7 mouse cellular contexts compared by ENCODE assay signal in the genomic region with DNA sequence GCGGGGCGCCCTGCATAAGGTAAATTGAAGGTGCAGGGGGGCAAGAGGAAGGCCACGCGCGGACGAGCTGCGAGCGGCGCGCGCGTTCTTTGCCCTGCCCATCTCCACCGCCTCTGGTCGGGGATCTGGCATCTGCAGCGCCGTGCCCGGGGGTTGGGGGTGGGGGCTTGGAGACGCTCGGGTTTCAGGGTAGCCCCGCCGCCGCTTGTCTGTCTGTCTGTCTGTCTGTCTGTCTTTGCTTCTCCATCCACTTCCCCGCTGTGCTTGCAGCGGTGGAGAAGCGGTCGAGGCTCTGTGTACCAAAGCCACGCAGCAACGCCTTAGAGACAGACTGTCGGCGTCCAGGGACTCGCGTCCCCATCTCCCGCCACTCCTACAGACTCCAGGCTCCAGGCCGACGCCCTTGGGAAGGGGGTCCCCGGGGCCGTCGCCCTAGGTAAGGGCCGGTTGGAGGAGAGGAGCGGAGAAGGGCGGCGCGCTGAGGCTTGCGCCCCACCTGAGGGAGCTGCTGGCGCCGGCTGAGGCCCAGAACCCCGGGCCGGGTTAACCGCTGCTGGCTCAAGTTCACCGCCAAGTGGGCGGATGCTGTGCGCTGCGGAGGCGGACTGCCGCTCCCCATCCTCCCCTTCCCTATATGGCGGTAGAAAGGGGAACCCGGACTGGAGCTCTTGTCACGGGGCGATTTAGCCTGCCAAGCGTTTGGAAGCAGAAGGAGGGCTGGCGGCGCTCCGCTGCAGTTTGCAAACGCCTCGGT. TPM values are rescaled to one million over a fixed set of nuclear protein-coding genes. Genes with fewer than 3 reads are reported as not detected.
DNase-seq lines count a peak whose midpoint lies in the region; ATAC-seq and TF ChIP-seq lines count a peak whose summit lies in the region.

No protein-coding gene starts in this region.

- peak; percentile 87 for ATAC-seq in embryonic facial prominence, embryonic 12.5 days (ENCODE audit: insufficient number of reproducible peaks, insufficient read depth, low FRiP score, low TSS enrichment)
- ATAC-seq in limb, embryonic 11.5 days (ENCODE audit: insufficient number of reproducible peaks, low FRiP score, low TSS enrichment, low read depth) = peak; percentile 85
- ATAC-seq in midbrain, embryonic 13.5 days = peak; percentile 84

- peak overlapping the region; percentile 76 for H3K4me3 ChIP-seq in embryonic facial prominence, embryonic 12.5 days
- peak overlapping the region; percentile 74 for H3K4me3 ChIP-seq in limb, embryonic 11.5 days (ENCODE audit: low read depth, low read length)
- H3K4me3 ChIP-seq in midbrain, embryonic 13.5 days (replicated peaks) = peak overlapping the region; percentile 83
- H3K4me3 ChIP-seq in small intestine, adult 2 months (ENCODE audit: low read depth, low read length) = peak overlapping the region; percentile 80

- TF ChIP-seq POLR2A in small intestine, adult 2 months (IDR thresholded peaks at IDR 0.05; ENCODE audit: low read depth, low read length) = 0 out of 2 replicates have a peak, but pooled peaks have one; percentile 55

- under 1% methylated on average over 65 of the region's 65 CpGs for WGBS in embryonic facial prominence, embryonic 12.5 days
- under 1% methylated on average over 65 of the region's 65 CpGs for WGBS in limb, embryonic 11.5 days
- under 1% methylated on average over 65 of the region's 65 CpGs for WGBS in midbrain, embryonic 13.5 days
- WGBS in small intestine, adult 2 months = under 1% methylated on average over 65 of the region's 65 CpGs

- TF ChIP-seq CTCF in small intestine, adult 2 months (IDR thresholded peaks at IDR 0.05; ENCODE audit: extremely low read depth, insufficient read length, insufficient replicate concordance, low read depth, low read length) = 0 out of 2 replicates have a peak, but pooled peaks have one; percentile 13

- peak overlapping the region; percentile 77 for H3K9ac ChIP-seq in embryonic facial prominence, embryonic 12.5 days
- H3K9ac ChIP-seq in limb, embryonic 11.5 days (ENCODE audit: low read length) = peak overlapping the region; percentile 78
- H3K9ac ChIP-seq in midbrain, embryonic 13.5 days (replicated peaks) = peak overlapping the region; percentile 89

- DNase-seq in adrenal gland, postnatal 25 days = peak; percentile 77
- peak; percentile 91 to 95 for DNase-seq in heart, adult 18-20 months
- DNase-seq in kidney, adult 18-20 months = peak; percentile 87
- DNase-seq in limb, embryonic 11.5 days (ENCODE audit: low spot score) = peak; percentile 85

- H3K36me3 ChIP-seq in embryonic facial prominence, embryonic 12.5 days = no peaks in the 10 kb centered on the region
- H3K36me3 ChIP-seq in limb, embryonic 11.5 days (ENCODE audit: control insufficient read depth, insufficient read depth, low read length) = no peaks in the 10 kb centered on the region
- no peaks in the 10 kb centered on the region for H3K36me3 ChIP-seq in midbrain, embryonic 13.5 days
- no peaks in the 10 kb centered on the region for H3K36me3 ChIP-seq in small intestine, adult 2 months (ENCODE audit: control insufficient read depth, insufficient read depth, low read length)

- no peaks in the 10 kb centered on the region for H3K27me3 ChIP-seq in embryonic facial prominence, embryonic 12.5 days
- H3K27me3 ChIP-seq in limb, embryonic 11.5 days (ENCODE audit: control insufficient read depth, insufficient read depth, low read length) = no peaks in the 10 kb centered on the region
- H3K27me3 ChIP-seq in midbrain, embryonic 13.5 days = no peaks in the 10 kb centered on the region
- no peaks in the 10 kb centered on the region for H3K27me3 ChIP-seq in small intestine, adult 2 months (ENCODE audit: control insufficient read depth, insufficient read depth, low read length)

- H3K4me1 ChIP-seq in embryonic facial prominence, embryonic 12.5 days = peaks cover 9% of the 10 kb centered on the region; the same call in 1 of the 2 replicates
- H3K4me1 ChIP-seq in limb, embryonic 11.5 days (ENCODE audit: control insufficient read depth, insufficient read depth, low read length) = 0 out of 2 replicates have a peak, but pooled peaks cover 3% of the 10 kb centered on the region
- H3K4me1 ChIP-seq in midbrain, embryonic 13.5 days (replicated peaks) = peaks cover 16% of the 10 kb centered on the region
- H3K4me1 ChIP-seq in small intestine, adult 2 months (ENCODE audit: control insufficient read depth, insufficient read depth, insufficient read length, low read length) = peaks cover 4% of the 10 kb centered on the region; the same call in 1 of the 2 replicates

- peak overlapping the region; percentile 57 for H3K4me2 ChIP-seq in embryonic facial prominence, embryonic 12.5 days (replicated peaks)
- peak overlapping the region; percentile 66 for H3K4me2 ChIP-seq in limb, embryonic 11.5 days (ENCODE audit: low read depth, severe bottlenecking)
- H3K4me2 ChIP-seq in midbrain, embryonic 13.5 days (replicated peaks) = peak overlapping the region; percentile 67

- H3K27ac ChIP-seq in embryonic facial prominence, embryonic 12.5 days = peak overlapping the region; percentile 96
- H3K27ac ChIP-seq in limb, embryonic 11.5 days (replicated peaks; ENCODE audit: low read depth, low read length) = peak overlapping the region; percentile 90
- H3K27ac ChIP-seq in midbrain, embryonic 13.5 days = peak overlapping the region; percentile 96
- peak overlapping the region; percentile 84 for H3K27ac ChIP-seq in small intestine, adult 2 months (ENCODE audit: insufficient read depth, low read depth, low read length)

- no peaks in the 10 kb centered on the region for H3K9me3 ChIP-seq in embryonic facial prominence, embryonic 12.5 days
- no peaks in the 10 kb centered on the region for H3K9me3 ChIP-seq in limb, embryonic 11.5 days (ENCODE audit: control insufficient read depth, low read length)
- no peaks in the 10 kb centered on the region for H3K9me3 ChIP-seq in midbrain, embryonic 13.5 days

RNA-seq across cellular contexts. Expression of gene Oxct1, which starts 0.8 kb away (rescaled TPM):
- 145 and 173 TPM in 2 replicates for total RNA-seq in adrenal gland, postnatal 25 days (2021)
- polyA plus RNA-seq in embryonic facial prominence, embryonic 12.5 days (2016; fragmentation: Nextera tagmentation; extraction: Ambion mirVana) = 198 and 215 TPM in 2 replicates
- 1,000 to 10,000 TPM; 1,232 to 1,451 TPM for total RNA-seq in heart, adult 18-20 months (2021)
- polyA plus RNA-seq in limb, embryonic 11.5 days (2014; fragmentation: Nextera tagmentation; extraction: Ambion mirVana) = 145 and 156 TPM in 2 replicates
- 211 and 247 TPM in 2 replicates for polyA plus RNA-seq in midbrain, embryonic 13.5 days (2015; fragmentation: Nextera tagmentation; extraction: Ambion mirVana)
- polyA plus RNA-seq in small intestine, adult 2 months (2012; rRNA removed) = 20.7 and 29.4 TPM in 2 replicates

RNA-seq across cellular contexts. Expression of gene AW549877, which starts 31.5 kb away (rescaled TPM):
- total RNA-seq in adrenal gland, postnatal 25 days (2021) = 51.8 and 72.3 TPM in 2 replicates
- 36.8 and 44.2 TPM in 2 replicates for polyA plus RNA-seq in embryonic facial prominence, embryonic 12.5 days (2016; fragmentation: Nextera tagmentation; extraction: Ambion mirVana)
- 10 to 100 TPM; 15.8 to 21.3 TPM for total RNA-seq in heart, adult 18-20 months (2021)
- polyA plus RNA-seq in limb, embryonic 11.5 days (2014; fragmentation: Nextera tagmentation; extraction: Ambion mirVana) = 37.5 and 47.0 TPM in 2 replicates
- polyA plus RNA-seq in midbrain, embryonic 13.5 days (2015; fragmentation: Nextera tagmentation; extraction: Ambion mirVana) = 42.1 and 47.1 TPM in 2 replicates
- 1.2 and 3.0 TPM in 2 replicates for polyA plus RNA-seq in small intestine, adult 2 months (2012; rRNA removed)

RNA-seq across cellular contexts. Expression of gene Fbxo4, which starts 47.6 kb away (rescaled TPM):
- total RNA-seq in adrenal gland, postnatal 25 days (2021) = 21.6 and 25.8 TPM in 2 replicates
- 8.8 and 9.5 TPM in 2 replicates for polyA plus RNA-seq in embryonic facial prominence, embryonic 12.5 days (2016; fragmentation: Nextera tagmentation; extraction: Ambion mirVana)
- total RNA-seq in heart, adult 18-20 months (2021) = 1 to 10 TPM; 7.0 to 7.8 TPM
- 4.7 and 6.2 TPM in 2 replicates for polyA plus RNA-seq in limb, embryonic 11.5 days (2014; fragmentation: Nextera tagmentation; extraction: Ambion mirVana)
- 6.3 and 7.3 TPM in 2 replicates for polyA plus RNA-seq in midbrain, embryonic 13.5 days (2015; fragmentation: Nextera tagmentation; extraction: Ambion mirVana)
- 6.1 and 10.8 TPM in 2 replicates for polyA plus RNA-seq in small intestine, adult 2 months (2012; rRNA removed)

Comparison
In these comparisons a context has a peak if more than half of its experiments do, and no peak if none do; other contexts are left out.
1. Peak in every context shown above with its lines: DNase-seq, ATAC-seq, H3K4me3 ChIP-seq and H3K27ac ChIP-seq.